Mouse (Mus musculus) gastrocnemius, postnatal 10 days (tissue): ENCODE results near the gene Spata32. TPM values are rescaled to one million over a fixed set of nuclear protein-coding genes. Genes with fewer than 3 reads are reported as not detected.
A peak's percentile ranks its signal among the peaks of the same experiment; 100 is the strongest.

Experiments
- DNase-seq: peaks from one replicate; pipeline ENCODE4 v3.0.0; 2021; ENCODE audit warnings: mixed read lengths
- total RNA-seq, 2 experiments: library from RNA; stranded (reverse); gene quantifications; 2 replicates each; pipeline ENCODE4 v1.2.3; 2021

Spata32 gene
- total RNA-seq, 2 experiments from 2014 or later, result not detected

DNA sequence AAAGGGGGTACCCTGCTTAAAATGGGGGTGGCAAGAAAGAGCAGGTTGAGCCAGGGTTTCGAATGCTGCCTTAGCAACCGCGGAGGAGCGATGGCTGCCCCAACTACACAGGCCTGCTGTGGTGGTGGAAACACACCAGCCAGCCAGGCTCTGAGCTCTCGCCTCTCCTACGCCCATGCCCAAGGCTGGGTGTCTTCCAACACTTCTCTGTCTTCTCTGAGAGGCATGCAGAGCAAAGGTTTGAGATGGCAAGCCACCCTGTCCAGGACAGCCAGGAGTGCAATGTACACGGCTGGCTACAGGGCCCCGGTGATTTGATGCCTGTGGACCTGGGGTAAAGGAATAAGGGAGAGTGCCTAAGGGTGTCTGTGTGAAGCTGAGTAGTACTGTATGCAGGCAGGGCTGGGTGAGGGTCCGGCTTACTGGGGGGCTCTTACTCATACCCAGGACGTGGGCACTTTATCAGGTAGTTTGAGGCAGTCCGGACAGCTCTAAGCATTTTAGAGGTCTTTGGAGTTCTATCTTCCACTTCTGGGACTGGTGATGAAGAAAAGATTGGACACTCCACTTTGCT lies 44.4 kb downstream of the Spata32 start:
- no peak for DNase-seq

DNA sequence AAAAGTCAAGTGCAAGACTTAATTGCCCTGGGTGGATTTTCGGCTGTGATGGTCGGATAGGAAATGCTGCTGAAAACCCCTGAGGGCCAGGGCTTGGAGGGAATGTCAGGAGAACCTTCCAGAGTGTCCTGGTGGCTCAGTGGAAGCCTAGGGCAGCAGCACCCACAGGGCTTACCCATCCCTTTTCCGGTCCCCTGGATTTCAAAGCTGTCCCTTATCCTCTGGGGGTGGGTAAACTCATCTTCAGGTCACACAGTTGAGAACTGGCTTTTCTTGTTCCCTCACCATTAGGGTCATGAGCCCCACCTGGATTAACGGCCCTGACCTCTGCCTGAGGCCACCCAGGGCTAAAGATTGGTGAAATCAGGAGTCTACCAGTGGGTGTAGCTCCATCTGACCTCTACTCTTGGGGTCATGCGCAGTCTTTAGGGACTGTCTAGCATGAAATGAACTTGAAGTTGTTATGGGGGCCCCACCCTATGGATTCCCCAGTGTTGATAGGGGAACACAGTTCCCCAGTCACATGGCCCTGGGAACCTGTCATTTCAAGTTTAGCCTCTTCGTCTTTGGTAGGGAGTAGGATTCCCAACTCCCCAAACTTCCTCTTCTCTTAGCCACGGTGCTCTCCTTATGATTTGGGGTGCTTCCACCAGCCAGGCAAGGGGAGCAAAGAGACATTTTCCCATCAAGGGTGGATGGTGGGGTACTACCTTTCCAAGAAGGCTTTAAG lies 45.0 kb downstream of the Spata32 start:
- DNase-seq, result no peak

DNA sequence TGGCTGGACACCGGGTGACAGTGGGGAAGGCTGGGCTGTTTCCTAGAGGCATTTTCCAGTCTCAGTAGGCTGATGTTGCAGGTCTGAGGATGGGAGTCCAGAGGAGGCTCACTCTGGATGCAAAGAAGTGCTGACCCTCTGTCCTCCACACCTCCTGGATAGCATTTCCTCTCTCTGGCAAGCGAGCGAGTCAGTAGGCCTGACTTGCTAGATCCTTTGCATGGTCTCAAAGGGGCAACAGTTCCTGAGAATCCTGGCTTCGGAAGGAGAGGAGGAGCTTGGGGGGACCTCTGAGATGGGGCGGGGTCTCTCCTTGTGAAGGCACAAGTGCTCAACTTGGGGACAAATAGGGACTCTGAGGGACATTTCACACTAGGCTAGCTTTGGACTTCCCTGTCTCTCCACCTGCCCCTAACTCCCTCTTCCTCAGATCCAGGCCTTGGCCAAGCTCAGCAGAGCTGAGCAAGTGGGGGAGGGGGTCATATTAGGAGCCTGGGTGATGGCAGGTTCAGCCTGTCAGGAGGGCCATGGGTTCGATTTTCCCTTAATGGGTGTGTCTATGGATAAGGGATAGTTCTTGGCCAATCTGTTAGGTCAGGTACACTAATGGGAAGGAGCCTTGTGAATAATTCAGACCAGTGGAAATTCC lies 45.7 kb downstream of the Spata32 start:
- DNase-seq, result no peak

DNA sequence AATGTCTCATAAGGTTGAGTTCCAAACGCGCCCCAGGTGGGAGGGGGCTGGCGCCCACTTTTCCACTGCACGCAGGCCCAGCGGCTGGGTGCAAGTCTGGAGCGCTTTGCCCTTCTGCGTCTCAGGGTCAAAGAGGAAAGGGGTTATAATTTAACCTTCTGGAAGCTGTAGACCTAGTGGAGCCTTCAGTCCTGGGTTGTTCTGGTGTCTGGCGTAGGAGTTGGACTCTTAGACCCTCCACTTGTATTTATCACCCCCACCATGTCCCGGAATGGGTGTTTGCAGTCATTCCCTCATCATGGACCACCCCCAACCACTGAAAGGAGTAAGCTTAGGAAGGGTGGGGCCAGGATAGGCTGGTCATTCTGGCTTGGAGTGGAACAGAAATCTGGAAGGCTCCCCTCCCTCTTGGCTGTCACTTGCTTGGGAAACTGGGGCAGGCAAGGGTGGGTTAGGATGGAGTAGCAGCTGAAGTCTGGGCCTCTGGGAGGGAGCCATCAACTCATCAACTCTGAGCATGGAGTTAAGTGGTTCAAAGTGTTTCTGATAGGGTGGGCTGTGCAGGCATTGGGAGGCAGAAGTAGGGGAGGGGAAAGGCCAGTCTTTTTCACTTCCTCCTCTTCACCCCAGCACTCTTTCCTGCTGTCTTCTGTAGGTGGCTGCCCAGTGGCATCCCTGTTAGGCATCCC lies 46.4 kb downstream of the Spata32 start:
- DNase-seq, result no peak

DNA sequence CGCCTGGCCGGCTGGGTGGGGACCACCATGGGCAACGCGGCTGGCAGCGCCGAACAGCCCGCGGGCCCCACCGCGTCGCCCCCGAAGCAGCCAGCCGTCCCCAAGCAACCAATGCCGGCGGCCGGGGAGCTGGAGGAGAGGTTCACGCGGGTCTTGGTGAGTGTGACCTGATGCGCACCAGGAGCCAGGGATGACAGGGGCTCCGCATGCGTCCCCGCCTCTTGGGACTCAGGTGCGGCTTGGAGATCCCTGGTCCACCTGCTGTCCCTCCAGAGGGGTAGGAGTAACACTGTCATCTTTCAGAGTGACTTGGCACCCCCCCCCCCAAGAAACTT lies 47.0 kb downstream of the Spata32 start:
- DNase-seq, result no peak

DNA sequence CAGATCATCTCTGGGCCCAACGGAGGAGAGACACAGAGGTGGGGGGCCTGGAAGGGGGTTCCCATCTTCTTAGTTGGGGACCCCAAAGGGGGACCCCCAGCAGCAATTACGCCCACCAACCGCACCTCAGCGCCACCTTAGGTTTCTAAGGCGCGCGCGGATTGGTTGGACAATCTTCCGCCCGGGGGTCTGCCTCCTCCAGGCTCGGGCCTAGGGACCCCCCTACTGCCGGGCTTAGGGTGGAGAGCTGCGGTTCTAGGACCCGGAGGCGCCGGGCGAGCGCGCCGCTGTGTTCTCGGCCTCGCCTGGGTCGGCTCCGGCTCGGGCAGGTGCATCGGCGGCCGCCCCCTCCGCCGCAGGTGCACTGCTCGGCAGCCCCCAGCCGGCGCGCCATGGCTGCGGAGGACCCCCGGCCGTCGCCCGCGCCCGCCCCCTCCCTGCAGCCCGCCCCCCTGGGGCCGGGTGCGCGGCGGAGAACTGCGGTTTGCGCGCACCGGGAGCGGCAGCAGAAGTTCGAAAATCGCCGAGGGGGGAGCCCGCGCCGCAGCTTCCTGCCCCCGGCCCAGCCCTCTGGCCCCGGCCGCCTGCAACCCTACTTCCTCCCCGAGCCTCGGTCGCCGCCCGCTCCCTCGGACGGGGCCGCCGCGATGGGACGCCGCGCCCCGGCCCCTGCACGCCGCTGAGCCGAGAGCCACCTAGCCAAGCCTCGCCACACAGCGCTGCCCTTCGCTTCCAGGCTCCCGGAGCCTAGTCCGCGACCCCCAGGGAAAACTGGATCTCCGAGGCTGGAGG lies 47.5 kb downstream of the Spata32 start, which contains the start of gene Fmnl1:
Gene Fmnl1, plus strand, starts transcription at position 614 of the 792 bp plus-strand sequence.
- DNase-seq, result peak; percentile 57

DNA sequence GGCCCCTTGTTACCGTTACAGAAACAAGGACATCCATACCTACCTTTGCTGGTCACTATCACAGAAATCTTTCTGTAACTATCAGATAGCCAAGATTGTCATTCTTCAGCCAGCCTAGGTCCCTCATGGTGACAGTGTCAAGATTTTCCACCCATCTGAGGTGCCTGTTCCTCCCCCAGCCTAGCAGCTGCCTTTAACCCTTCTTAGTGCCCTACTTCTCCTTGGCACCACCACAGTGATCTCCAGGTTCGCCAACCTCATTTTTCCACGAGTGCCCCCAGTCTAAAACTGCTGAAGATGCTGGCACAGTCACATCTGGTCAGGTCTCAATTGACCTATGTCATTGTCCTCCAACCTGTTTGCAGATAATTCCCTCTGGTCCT lies 48.1 kb downstream of the Spata32 start:
- no peak for DNase-seq

DNA sequence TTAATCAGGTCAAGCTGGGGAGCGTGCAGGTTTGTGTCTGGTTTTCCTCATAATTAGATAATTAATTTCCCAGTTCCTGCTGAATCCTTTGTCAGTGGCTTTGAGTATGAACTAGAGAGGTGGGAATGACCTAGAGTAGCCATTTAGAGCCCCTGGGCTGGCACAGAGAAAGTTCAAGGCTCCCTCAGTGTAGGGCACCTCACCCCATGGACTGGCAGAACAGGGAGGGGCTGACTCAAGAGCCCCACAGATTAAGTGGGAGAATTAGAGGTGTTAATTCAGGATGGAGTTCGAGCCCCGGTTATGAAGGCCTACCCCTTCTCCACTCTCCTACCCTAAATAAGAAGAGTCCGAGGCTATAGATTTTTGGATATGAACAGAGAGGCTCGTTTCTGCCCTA lies 48.6 kb downstream of the Spata32 start:
- no peak for DNase-seq

DNA sequence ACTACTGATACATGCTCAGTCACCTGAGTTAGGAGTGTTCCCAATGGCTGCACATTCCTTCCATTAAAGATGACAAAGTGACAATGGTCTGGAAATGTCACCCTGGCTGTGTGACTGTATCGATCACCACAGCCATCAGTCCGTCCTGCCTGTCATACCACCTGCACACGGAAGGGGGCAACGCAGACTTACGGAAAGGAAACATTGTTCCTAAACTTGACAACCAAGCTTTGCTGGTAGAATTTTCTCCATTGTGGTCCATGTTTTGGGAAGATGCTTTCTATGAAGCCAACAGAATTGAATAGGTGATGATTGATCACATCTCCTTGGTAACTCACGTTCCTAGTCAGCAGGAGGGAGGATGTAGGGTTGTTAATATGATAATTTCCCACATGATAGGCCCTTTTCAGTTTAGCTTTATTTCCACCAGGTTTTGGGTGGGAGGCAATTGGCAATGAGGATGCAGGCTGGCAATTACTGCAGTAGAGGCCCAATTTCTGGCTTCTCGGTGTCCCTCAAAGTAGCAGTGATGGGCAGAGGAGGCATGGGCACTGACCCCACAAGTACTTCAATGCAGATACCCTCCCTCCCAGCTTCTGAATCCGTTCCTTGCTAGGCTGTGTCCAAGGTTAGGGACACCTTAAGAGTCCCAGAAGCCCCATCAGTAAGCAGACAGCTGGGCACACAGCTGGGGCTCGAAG lies 49.4 kb downstream of the Spata32 start:
- peak; percentile 62 for DNase-seq

DNA sequence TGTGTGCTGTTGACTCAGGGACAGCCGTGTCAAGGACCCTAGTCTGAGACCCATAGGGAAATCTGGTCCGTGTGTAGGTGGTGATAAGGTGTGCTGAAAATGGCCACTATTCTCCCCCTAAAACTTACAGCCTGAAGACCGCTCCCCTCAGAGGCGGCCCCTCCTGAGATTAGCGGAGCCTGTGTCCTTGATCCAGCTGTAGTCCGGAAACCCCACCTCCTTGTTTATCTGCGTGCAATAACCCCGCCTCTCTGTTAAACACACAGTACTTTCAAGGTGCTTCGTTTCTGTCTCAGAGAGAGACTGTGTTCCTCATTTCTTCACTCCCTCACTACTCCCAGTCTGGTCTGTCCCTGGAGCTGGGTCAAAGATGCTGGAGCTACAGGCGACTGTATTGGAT lies 53.8 kb downstream of the Spata32 start:
- DNase-seq, result no peak

DNA sequence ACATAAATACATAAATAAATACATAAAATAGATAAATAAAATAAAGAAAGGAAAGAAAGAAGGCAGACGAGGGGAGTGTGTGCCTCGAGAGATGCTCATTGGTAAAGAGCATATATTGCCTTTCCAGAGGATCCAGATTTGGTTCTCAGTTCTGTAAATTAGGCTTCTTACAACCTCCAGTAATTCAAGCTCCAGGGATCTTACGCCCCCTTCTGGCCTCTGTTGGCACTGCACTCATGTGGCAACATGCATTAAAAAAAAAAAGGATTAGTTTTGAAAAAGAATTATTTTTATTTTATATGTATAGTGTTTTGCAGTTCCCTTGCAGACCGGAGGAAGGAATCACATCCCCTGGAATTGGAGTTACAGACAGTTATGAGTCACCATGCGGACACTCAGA lies 56.1 kb downstream of the Spata32 start:
- no peak for DNase-seq

DNA sequence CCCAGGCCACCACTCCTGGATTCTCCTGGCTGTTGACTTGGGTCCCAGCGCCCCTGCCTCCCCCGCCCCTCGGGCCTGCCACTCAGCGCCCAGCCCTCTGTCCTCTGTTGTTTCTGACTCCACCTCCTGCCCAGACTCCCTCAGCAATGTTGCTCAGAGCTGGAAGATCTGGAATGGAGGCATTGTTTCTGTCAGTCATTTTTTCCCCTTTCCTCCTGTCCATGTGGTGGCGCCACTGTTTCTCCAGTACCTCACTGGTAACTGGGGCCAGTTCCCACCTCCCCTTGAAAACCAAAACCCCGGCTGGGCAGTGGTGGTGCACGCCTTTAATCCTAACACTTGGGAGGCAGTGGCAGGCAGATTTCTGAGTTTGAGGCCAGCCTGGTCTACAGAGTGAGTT lies 56.8 kb downstream of the Spata32 start:
- no peak for DNase-seq

DNA sequence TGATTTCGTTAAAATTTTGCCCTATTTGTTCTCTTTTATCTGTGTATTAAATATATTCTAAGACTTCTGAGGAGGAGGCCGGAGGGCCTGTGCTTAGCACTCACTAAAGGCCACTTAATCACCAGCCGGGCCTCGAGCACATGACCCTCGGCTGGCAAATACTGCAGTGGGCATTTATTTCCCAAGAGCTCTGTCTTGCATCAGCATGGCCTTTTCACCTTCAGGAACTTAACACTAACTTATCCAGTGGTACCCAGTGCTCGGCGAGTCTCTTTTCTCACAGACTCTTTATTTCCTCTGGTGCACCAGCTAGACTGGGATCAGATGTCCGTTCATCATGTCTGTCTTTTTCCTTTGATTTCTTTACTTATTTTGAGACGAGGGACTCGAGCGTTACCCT lies 57.5 kb downstream of the Spata32 start:
- DNase-seq, result no peak

DNA sequence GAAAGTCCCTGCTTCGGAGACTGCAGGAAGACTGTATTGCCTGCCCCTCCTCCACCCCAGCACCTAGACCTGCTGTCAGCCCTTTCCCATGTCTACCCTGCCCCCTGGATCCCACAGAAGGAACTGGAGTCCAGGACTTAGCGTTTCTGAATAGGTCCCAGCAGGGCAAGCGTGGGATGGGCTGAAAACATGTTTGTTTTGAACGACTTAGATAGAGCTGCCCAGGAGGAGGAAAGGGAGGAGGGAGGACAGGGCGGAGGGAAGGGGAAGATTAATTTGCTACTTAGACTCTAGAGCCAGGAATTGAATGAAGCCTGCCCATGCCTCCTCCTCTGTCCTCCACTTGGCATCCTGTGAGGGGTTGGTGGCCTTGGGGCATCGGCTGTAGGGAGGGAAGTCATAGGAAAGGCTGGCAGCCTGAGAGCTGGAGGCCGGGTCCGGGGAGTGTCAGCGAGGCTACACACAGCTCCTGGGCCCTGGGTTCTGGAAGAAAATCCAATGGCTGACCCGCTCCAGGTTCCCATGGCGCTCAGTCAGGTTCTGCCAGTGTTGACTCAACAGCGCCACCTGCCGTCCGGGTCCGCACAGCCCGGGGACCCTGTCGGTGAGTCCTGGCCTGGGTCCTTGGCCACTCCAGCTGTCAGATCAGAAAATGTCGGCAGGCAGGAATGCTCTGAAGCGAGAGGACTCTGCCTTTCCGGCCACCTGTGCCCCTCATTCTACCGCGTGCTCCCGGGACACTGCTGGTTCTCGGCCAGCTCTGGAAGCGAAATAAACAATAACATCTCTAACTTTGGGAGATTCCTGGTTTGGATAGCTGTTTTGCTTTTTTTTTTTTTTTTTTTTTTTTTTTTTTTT lies 59.4 kb downstream of the Spata32 start:
- peak; percentile 99 for DNase-seq

Other genes with a start within 250 kb of the Spata32 start
- gene Nmt1, start 190.2 kb downstream of the Spata32 start, total RNA-seq, result 10 to 100 TPM; 41.5 to 49.7 TPM
- gene Dcakd, start 190.1 kb downstream of the Spata32 start, total RNA-seq, result 10 to 100 TPM; 34.9 to 45.5 TPM
- gene Plcd3, start 116.8 kb downstream of the Spata32 start, total RNA-seq, result 1 to 10 TPM; 5.8 to 8.6 TPM
- 10 to 100 TPM; 34.9 to 50.5 TPM for gene Acbd4, start 116.8 kb downstream of the Spata32 start, total RNA-seq
- 10 to 100 TPM; 24.0 to 26.7 TPM for gene Hexim1, start 102.2 kb downstream of the Spata32 start, total RNA-seq
- gene Hexim2, start 86.0 kb downstream of the Spata32 start, total RNA-seq, result 1 to 10 TPM; 5.8 to 6.7 TPM
- gene Fmnl1, start 47.3 kb downstream of the Spata32 start, total RNA-seq, result 1 to 10 TPM; 6.3 to 8.9 TPM
- gene 1700023F06Rik, start 9.9 kb downstream of the Spata32 start, total RNA-seq, result not detected
- 1 to 10 TPM; 3.3 to 5.0 TPM for gene Map3k14, start 49.0 kb upstream of the Spata32 start, total RNA-seq
- 10 to 100 TPM in 1 of 2 experiments, 1 to 10 TPM in 1; 9.7 to 12.6 TPM for gene Arhgap27, start 145.3 kb upstream of the Spata32 start, total RNA-seq
- 10 to 100 TPM in 1 of 2 experiments, 1 to 10 TPM in 1; 8.2 to 10.3 TPM for gene Plekhm1, start 194.3 kb upstream of the Spata32 start, total RNA-seq